Mouse (Mus musculus) limb, embryonic 12.5 days (tissue): ENCODE measurements around the gene March4. TPM values are rescaled to one million over a fixed set of nuclear protein-coding genes. Genes with fewer than 3 reads are reported as not detected.

ENCODE experiments used
- ATAC-seq: fragments of 200-750 bp; cut with Nextera tagmentation; 2 replicates; pipeline ENCODE4 v1.8.0; 2017; ENCODE audit warnings: low read depth, moderate TSS enrichment; ENCODE audit not compliant: insufficient number of reproducible peaks, insufficient read depth, low FRiP score, low TSS enrichment
- H3K27ac ChIP-seq: fragments of 300-500 bp; sonication (generic); 2 replicates; pipeline ENCODE4 v1.5.1; 2016; ENCODE audit warnings: mild to moderate bottlenecking, moderate library complexity
- H3K27me3 ChIP-seq: fragments of 300-500 bp; sonication (generic); 2 replicates; pipeline ENCODE4 v1.6.1; 2016; ENCODE audit warnings: mild to moderate bottlenecking, moderate library complexity
- H3K36me3 ChIP-seq: fragments of 300-500 bp; sonication (generic); 2 replicates; pipeline ENCODE4 v1.6.1; 2016; ENCODE audit warnings: mild to moderate bottlenecking, moderate library complexity
- H3K4me1 ChIP-seq: fragments of 300-500 bp; sonication (generic); replicated peaks from 2 replicates; pipeline ENCODE4 v1.6.1; 2016
- H3K4me2 ChIP-seq: fragments of 300-500 bp; sonication (generic); 2 replicates; pipeline ENCODE4 v1.6.1; 2016; ENCODE audit warnings: mild to moderate bottlenecking, moderate library complexity
- H3K4me3 ChIP-seq: fragments of 300-500 bp; sonication (generic); replicated peaks from 2 replicates; pipeline ENCODE4 v1.5.1; 2016; ENCODE audit warnings: mild to moderate bottlenecking
- H3K9ac ChIP-seq: fragments of 300-500 bp; sonication (generic); replicated peaks from 2 replicates; pipeline ENCODE4 v1.6.1; 2016; ENCODE audit warnings: mild to moderate bottlenecking, moderate library complexity
- H3K9me3 ChIP-seq: fragments of 300-500 bp; sonication (generic); 2 replicates; pipeline ENCODE4 v1.6.1; 2016; ENCODE audit warnings: mild to moderate bottlenecking, moderate library complexity
- WGBS: fragments of 180-500 bp; shearing (Covaris S2); methylation state at CpG from one replicate; pipeline ENCODE4 v1.1.7; 2016; 5-methylcytosine and 5-hydroxymethylcytosine counted together
- polyA plus RNA-seq: library from polyadenylated mRNA; unstranded; fragments of >200 nt; fragmentation: Nextera tagmentation; extraction: Ambion mirVana; gene quantifications from 2 replicates; pipeline ENCODE4 v1.2.1, GENCODE M21; 2016

Gene March4
- polyA plus RNA-seq, 1 experiment from 2014 or later, result not detected

GRCm38 (mm10) chr1:72380544-72380943 lies 156.2 kb downstream of the March4 start:
- Histone ChIP-seq H3K36me3 (peaks cover 40% of the 10 kb centered on the region), H3K27me3 (no peaks in the 10 kb centered on the region), H3K4me2 (no peak overlapping the region), H3K4me1 (no peaks in the 10 kb centered on the region), H3K4me3 (no peak overlapping the region), H3K9ac (no peak overlapping the region), H3K27ac (no peak overlapping the region), H3K9me3 (no peaks in the 10 kb centered on the region)
- WGBS, result 97% methylated on average over 3 of the region's 3 CpGs
- ATAC-seq, result no peak

- Histone ChIP-seq H3K4me2 (no peak overlapping the region), H3K9ac (no peak overlapping the region), H3K27ac (no peak overlapping the region), H3K9me3 (no peaks in the 10 kb centered on the region), H3K4me1 (no peaks in the 10 kb centered on the region), H3K36me3 (peaks cover 35% of the 10 kb centered on the region), H3K27me3 (no peaks in the 10 kb centered on the region), H3K4me3 (no peak overlapping the region)
- ATAC-seq, result no peak
- 88% methylated on average over 11 of the region's 11 CpGs for WGBS
Measured at GRCm38 (mm10) chr1:72379752-72380353, 156.9 kb downstream of the March4 start.

- H3K4me3 ChIP-seq, result no peak overlapping the region
- H3K27ac ChIP-seq, result no peak overlapping the region
- peaks cover 23% of the 10 kb centered on the region for H3K36me3 ChIP-seq
- H3K9me3 ChIP-seq, result no peaks in the 10 kb centered on the region
- H3K4me1 ChIP-seq, result 0 out of 2 replicates have a peak, but pooled peaks cover 7% of the 10 kb centered on the region
- H3K9ac ChIP-seq, result no peak overlapping the region
- H3K4me2 ChIP-seq, result no peak overlapping the region
- no peaks in the 10 kb centered on the region for H3K27me3 ChIP-seq
- WGBS, result 88% methylated on average over 4 of the region's 4 CpGs
- no peak for ATAC-seq
Measured at GRCm38 (mm10) chr1:72378151-72378550, 158.6 kb downstream of the March4 start.

Other genes starting within 250 kb of the March4 start
- gene Xrcc5, start 229.5 kb downstream of the March4 start, polyA plus RNA-seq, result 66.1 and 68.2 TPM in 2 replicates
- 29.6 and 34.7 TPM in 2 replicates for gene Smarcal1, start 46.3 kb upstream of the March4 start, polyA plus RNA-seq
- gene Ankar, start 163.6 kb upstream of the March4 start, polyA plus RNA-seq, result not detected in 2 replicates
- 1,908 and 1,948 TPM in 2 replicates for gene Rpl37a, start 174.4 kb upstream of the March4 start, polyA plus RNA-seq